Comparison of ENCODE assay signal across 11 mouse cellular contexts in genomic region chr8:71454668-71455067, GRCm38 (mm10).
"Had no signal": no experiment of that assay in that cellular context is flagged by ENCODE, and none has a peak within 500 bp of the region (broad histone marks: within the 10 kb centered on the region; RNA-seq: fewer than 3 reads in every experiment).

No protein-coding gene starts in this region.

- H3K27ac ChIP-seq: kidney, embryonic 15.5 days; left cerebral cortex, adult 2 months; limb, embryonic 12.5 days; liver, embryonic 14.5 days; midbrain, embryonic 13.5 days had no signal

- H3K4me2 ChIP-seq: kidney, embryonic 15.5 days; limb, embryonic 12.5 days; midbrain, embryonic 13.5 days had no signal

- H3K27me3 ChIP-seq: kidney, embryonic 15.5 days; midbrain, embryonic 13.5 days had no signal

- DNase-seq: kidney, adult 2 months; kidney, postnatal 14 days; lung, adult 2 months; lung, postnatal 36 days had no signal

- H3K4me1 ChIP-seq: kidney, embryonic 15.5 days had no signal

- H3K4me3 ChIP-seq: kidney, embryonic 15.5 days; left cerebral cortex, adult 2 months; limb, embryonic 12.5 days; midbrain, embryonic 13.5 days had no signal

- H3K9ac ChIP-seq: kidney, embryonic 15.5 days; limb, embryonic 12.5 days; liver, embryonic 14.5 days; midbrain, embryonic 13.5 days had no signal

- ATAC-seq: intestine, embryonic 16.5 days; lung, postnatal 0 days; midbrain, embryonic 13.5 days had no signal

- H3K9me3 ChIP-seq: kidney, embryonic 15.5 days; limb, embryonic 12.5 days; midbrain, embryonic 13.5 days had no signal
